Mouse (Mus musculus) embryonic fibroblast, embryonic 13.5 days (primary cell): Measurements from ENCODE around the gene Fat2. TPM values are rescaled to one million over a fixed set of nuclear protein-coding genes. Genes with fewer than 3 reads are reported as not detected.

Source experiments
- H3K27ac ChIP-seq: 2 replicates; pipeline ENCODE4 v1.5.1; 2012; ENCODE audit warnings: low read length, control low read depth, inconsistent platforms; ENCODE audit not compliant: insufficient read depth
- H3K4me1 ChIP-seq: 2 replicates; pipeline ENCODE4 v1.6.1; 2011; ENCODE audit warnings: low read length; ENCODE audit not compliant: control insufficient read depth, insufficient read depth
- H3K4me3 ChIP-seq: 2 replicates; pipeline ENCODE4 v1.5.1; 2011; ENCODE audit warnings: mild to moderate bottlenecking, control low read depth, low read length; ENCODE audit not compliant: insufficient read depth
- CTCF ChIP-seq: IDR thresholded peaks from 2 replicates; pipeline ENCODE4 v1.5.1; 2011; ENCODE audit warnings: mild to moderate bottlenecking, control low read depth, low read length, moderate library complexity, borderline replicate concordance; ENCODE audit not compliant: insufficient read depth
- POLR2A ChIP-seq: IDR thresholded peaks from 2 replicates; pipeline ENCODE4 v1.6.1; 2011; ENCODE audit warnings: low read depth, mild to moderate bottlenecking, control low read depth, low read length, moderate library complexity
- polyA plus RNA-seq: library from polyadenylated mRNA; stranded (reverse); fragments of >200 nt; gene quantifications from 2 replicates; pipeline ENCODE4 v1.2.4, GENCODE M21; 2011; ENCODE audit warnings: low read depth; ENCODE audit not compliant: missing spikeins, insufficient read length

The Fat2 gene
- polyA plus RNA-seq, 1 experiment: not detected

DNA sequence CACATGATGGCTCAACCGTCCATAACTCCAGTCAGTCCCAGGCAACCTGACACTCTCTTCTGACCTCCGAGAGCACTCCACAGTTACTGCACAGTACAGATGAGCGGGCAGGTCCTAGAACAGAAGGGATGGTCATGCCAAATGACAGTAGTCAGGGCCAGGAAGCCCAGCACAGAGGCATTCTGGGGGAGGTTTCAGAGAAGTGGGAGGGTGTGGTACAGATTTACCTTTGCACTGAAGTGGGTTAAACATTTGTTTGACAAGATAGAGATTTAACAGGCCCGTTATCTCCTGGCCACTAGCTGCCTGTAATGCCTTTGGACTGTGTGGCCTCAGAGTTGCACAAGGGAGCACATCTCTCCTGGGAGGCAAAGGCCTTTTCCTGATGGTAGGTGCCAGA lies 118.9 kb downstream of the Fat2 start:
- Histone ChIP-seq H3K4me3 (no peak overlapping the region), H3K27ac (no peak overlapping the region), H3K4me1 (no peaks in the 10 kb centered on the region)
- no peak for TF ChIP-seq POLR2A
- no peak for TF ChIP-seq CTCF

DNA sequence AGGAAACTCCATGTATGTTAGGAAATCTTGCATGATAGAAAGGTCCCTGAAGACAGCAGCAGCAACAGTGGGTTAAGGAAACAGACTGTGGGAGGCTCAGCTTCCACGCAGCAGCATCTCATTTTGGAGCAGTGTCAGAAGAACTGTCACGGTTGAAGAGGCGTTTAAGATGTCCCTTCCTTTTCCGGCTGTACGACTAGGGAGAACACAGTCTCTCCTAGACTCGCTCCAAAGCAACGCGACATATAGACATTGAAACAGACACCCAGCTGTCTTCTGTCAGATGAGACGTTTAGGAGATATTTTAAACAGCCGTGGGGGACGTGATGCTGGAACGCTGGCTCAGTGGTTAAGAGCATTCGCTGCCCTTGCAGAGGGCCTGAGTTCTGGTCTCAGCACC lies 119.5 kb downstream of the Fat2 start:
- Histone ChIP-seq H3K4me1 (no peaks in the 10 kb centered on the region), H3K27ac (no peak overlapping the region), H3K4me3 (no peak overlapping the region)
- TF ChIP-seq CTCF: no peak
- TF ChIP-seq POLR2A: no peak

DNA sequence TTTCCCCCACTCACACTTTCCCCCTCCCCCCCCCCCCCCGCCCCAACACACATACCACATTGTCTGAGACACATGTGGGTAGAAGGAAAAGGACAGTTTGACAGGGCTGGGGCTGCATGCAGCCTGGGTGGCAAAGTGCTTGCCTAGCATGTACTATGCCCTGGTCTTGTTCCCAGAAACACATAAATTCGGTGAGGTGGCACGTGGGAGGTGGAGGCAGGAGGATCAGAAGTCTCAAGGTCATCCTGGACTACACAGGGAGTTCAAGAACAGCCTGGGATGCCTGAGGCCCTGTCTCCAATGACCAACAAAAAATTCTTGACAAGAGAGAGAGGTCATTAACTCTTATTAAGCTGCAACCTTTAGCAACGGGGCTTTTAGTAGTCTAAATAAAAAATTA lies 120.3 kb downstream of the Fat2 start:
- no peak overlapping the region for H3K27ac ChIP-seq
- no peaks in the 10 kb centered on the region for H3K4me1 ChIP-seq
- H3K4me3 ChIP-seq: no peak overlapping the region
- TF ChIP-seq CTCF: no peak
- TF ChIP-seq POLR2A: no peak

DNA sequence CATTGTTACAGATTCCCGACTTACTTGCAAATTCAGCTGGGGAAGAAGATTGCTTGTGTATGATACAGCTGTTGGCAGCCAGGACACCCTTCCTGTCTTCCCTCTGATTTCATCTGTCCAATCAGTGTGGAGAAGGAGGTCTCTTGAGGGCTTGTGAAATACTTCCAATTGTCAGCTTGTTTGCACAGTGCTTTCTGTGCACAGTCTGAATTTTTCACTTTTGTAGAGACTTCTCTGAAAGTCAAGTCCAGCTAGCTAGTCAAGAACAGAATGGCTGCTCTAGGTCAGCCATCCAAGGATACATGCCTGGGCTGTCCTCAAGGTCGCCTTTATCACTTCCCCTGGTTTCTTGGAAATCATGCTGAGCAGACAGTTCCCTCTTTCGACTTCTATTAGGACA lies 121.4 kb downstream of the Fat2 start:
- TF ChIP-seq POLR2A (no peak), CTCF (no peak)
- H3K27ac ChIP-seq: no peak overlapping the region
- no peak overlapping the region for H3K4me3 ChIP-seq
- no peaks in the 10 kb centered on the region for H3K4me1 ChIP-seq

DNA sequence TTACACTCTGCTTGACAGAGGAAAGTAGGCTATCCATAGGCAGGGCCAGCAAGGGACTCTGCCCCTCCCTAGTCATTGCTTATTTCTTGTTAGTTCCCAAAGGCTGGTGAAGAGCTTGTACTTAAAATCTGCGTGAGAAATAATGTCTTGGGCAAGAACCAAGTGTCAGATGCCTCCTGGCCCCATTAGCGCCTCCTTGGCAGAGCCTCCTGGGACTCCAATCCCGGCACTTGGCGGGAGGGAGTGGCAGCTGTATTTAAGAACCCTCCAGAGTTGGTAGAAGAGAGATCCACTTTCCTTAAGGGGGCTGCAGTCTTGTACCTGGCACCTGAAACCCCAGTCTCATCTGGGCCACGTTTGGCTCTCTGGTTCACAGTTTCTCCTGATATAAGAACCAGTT lies 122.2 kb downstream of the Fat2 start:
- no peak for TF ChIP-seq CTCF
- TF ChIP-seq POLR2A: no peak
- Histone ChIP-seq H3K4me1 (no peaks in the 10 kb centered on the region), H3K27ac (no peak overlapping the region), H3K4me3 (no peak overlapping the region)

DNA sequence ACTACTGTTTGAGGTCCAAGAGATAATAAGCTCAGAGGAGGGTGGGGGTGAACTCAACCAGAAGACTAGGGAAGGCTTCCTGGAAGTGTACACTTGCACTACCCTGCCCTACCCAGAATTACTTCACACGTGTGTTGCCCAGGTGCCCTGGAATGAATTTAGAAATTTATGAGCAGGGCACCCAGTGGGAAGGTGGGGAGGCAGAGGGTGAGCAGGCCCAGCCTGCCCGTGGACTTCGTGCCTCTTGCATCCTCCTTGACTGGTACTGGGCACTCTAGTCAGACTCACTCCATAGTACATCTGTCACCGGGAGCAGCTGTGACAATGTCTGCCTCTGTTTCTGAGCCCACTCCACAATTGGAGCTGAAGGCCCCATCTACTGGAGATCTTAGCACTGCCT lies 122.8 kb downstream of the Fat2 start:
- no peak overlapping the region for H3K4me3 ChIP-seq
- TF ChIP-seq POLR2A: no peak
- TF ChIP-seq CTCF: no peak
- H3K4me1 ChIP-seq: no peaks in the 10 kb centered on the region
- no peak overlapping the region for H3K27ac ChIP-seq

DNA sequence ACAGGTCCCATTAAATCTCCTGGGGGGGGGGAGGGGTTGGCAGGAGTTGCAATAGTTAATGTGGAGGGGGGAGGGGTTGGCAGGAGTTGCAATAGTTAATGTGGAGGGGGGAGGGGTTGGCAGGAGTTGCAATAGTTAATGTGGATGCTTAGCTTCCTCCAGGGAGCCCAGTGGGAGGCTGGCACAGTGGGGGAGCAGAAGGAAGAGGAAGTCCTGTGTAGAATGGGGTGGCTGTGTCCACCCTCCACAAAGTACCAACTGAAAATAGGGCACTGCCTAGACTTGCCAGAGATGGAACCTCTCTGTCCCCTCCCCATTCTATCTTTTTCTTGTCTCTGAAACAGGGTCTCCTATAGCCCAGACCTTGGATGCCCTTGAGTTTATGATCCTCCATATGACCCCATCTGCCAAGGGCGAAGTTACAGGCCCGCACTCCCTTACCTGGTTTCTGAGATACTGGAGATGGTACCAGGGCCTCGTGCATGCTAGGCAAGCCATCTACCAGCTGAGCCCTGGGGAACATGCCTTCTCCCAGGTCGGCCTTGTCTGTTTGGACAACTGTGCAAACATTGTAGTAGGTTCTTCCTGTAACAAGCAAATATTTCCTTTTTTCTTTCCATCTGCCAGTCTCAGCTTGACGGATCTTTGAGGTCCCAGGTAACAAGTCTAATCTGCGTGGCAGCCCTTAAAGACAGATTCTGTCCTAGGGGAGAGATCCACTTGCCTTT lies 126.6 kb downstream of the Fat2 start:
- Histone ChIP-seq H3K4me3 (no peak overlapping the region), H3K4me1 (no peaks in the 10 kb centered on the region; the same call in 1 of the 2 replicates), H3K27ac (no peak overlapping the region)
- TF ChIP-seq CTCF (no peak), POLR2A (no peak)

DNA sequence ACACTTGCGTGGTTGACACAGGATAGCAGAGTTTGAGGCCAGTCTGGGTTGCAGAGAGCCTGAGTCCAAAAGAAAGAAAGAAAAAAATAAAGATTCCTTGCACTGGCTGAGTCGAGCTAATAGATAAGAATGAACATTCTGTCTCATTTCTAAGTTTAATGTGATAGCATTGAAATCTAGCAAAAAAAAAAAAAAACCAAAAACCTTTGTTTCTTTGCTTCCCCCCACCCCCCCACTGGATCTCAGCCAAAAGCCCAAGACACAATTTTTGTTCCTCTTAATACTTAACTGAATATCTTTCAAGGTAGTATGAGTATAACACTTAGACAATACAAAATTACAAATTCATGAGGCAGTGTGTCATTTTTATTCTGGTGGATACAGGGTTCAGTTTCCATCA lies 127.3 kb downstream of the Fat2 start:
- TF ChIP-seq POLR2A (no peak), CTCF (no peak)
- H3K4me3 ChIP-seq: no peak overlapping the region

DNA sequence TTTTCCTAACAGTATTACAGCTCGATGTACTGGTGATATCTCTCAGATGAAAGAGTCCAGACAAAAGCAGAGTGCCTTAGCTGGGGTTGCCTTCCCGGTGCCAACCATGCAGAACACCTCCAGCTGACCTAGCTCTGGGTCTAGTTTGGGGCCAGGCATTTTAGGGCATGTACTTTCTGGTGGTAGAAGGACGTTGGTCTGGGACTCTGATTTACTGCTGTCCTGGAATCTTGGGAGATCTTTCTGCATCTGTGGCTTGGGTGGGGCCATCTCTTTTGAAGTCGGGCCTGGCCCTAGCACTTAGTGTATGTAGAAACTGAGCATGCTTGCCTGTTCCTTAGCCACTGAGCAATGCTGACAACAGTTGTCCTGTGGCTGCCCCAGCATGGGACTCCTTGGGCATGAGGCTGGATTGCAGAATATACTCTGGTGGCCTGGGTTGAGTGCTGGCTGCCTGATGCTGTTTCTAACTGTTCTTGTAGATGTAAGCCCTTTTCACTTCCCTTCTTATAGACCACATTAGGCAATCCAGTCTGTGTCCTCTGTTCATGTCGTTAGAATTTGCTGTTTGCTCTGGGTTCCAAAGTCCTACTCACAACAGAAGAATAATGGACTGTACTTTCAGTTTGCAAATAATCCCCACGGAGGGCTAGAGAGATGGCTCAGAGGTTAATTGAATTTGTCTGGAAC lies 128.2 kb downstream of the Fat2 start:
- no peaks in the 10 kb centered on the region; the same call in 1 of the 2 replicates for H3K4me1 ChIP-seq
- no peak overlapping the region for H3K4me3 ChIP-seq
- H3K27ac ChIP-seq: no peak overlapping the region
- TF ChIP-seq CTCF: no peak
- TF ChIP-seq POLR2A: no peak

More for the DNA sequence above, 127.3 kb downstream of the Fat2 start:
- H3K4me1 ChIP-seq: no peaks in the 10 kb centered on the region; the same call in 1 of the 2 replicates
- no peak overlapping the region for H3K27ac ChIP-seq

DNA sequence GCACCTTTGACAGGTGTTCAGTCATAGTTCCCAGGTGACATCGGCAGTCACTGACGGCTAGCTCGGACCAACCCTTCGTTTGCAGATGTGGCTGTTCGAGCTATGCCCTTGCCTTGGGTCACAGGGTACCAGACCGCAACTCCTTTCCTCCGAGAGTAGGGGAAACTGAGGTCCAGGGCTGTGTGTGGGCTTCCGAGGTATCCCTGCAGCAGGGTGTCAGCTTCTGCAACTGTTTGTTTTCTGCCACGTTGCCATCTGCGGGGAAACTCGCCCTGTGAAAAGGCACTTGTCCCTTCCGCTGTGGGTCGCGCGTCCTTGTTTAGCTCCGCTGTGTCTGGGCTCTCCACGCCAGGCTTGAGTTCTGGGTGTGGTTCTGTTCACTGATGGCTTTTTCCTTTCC lies 131.8 kb downstream of the Fat2 start:
- Histone ChIP-seq H3K4me3 (peak overlapping the region; percentile 66), H3K27ac (no peak overlapping the region), H3K4me1 (no peaks in the 10 kb centered on the region; the same call in 1 of the 2 replicates)
- no peak for TF ChIP-seq CTCF
- TF ChIP-seq POLR2A: no peak
